Mouse (Mus musculus) testis, adult 2 months (tissue): ENCODE data around the gene Parpbp.

Experiments used
- CTCF ChIP-seq: fragments of 200-500 bp; IDR thresholded peaks from 2 replicates; pipeline ENCODE4 v1.5.1; 2012; ENCODE audit warnings: low read depth, mild to moderate bottlenecking, inconsistent platforms, low read length, moderate library complexity; ENCODE audit not compliant: control insufficient read depth, insufficient read depth, insufficient replicate concordance
- POLR2A ChIP-seq: fragments of 200-500 bp; IDR thresholded peaks from 2 replicates; pipeline ENCODE4 v1.6.1; 2012; ENCODE audit warnings: low read depth, mild to moderate bottlenecking, inconsistent platforms, low read length, moderate library complexity; ENCODE audit not compliant: control insufficient read depth

DNA sequence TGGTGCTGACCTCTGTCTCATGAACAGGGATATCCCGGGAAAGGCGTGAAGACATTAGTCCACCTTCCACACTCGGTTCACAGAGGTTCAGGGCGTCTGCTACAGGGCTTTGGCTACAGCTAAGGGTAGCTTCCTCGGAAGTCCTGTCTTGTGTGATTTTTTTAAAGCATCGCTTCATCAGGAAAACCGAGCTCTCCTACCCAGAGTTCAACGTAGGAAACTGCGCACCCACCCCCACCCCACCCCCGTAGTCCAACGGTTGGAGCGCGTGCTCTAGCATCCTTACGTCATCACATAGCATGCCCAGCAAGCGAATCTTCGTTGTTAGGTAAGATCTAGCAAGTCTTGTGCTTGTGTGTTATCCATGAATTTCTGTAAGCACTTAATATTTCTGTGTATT is 11.1 kb downstream of the Parpbp start:
- TF ChIP-seq CTCF (no peak), POLR2A (peak; percentile 84)
